Mouse (Mus musculus): ENCODE results near the gene Dnmt3l. TPM values are rescaled to one million over a fixed set of nuclear protein-coding genes. Genes with fewer than 3 reads are reported as not detected.

Dnmt3l gene
- total RNA-seq, 1 experiment, result 388 TPM

DNA sequence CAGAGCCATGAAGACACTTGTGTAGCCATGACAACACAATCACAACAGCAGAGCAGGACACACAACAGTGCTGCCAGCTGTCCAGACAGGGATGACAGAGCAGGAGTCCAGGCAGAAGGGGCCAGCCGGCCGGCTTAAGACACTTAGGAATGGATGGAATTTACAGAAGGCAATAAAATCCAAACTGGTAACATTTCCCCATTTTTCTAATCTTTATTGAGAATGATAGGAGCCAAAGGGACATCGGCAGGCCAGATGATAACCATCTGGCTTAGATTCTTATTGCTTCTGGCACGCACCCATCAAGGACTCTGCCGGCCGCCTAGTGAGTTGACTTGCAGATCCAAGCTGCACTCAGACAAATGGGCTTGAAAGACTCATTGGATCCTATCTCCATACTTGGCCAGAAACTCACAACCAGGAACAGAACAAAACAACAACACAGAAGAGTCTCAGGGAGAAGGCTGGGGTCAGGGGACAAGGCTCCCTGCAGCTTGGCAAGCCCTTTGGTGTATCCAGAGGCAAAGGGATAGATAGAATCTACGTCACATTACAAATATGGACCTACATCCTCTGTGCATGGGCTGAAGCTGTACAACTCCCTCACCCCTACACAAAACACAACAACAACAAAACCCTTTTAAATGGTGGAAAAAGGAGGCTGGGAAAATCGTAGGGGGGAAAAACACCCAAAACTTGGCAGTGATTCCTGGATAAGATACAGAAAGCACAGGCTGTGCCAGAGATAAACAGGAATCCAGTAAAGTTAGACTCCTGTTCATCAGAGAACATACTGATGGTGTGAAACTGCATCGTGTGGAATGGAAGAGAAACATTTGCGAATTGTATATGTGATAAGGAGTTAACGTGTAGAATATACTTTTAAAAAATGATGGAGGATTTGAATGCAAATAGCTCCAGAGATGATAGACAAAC is 63.1 kb downstream of the Dnmt3l start:
- H3K27ac ChIP-seq (ENCODE audit: insufficient read depth, low read depth, low read length, poor library complexity, severe bottlenecking), result no peak overlapping the region
- H3K9ac ChIP-seq (ENCODE audit: insufficient read depth, low read depth, low read length, poor library complexity, severe bottlenecking), result no peak overlapping the region
- H3K36me3 ChIP-seq (ENCODE audit: control insufficient read depth, insufficient read depth, low read length, poor library complexity, severe bottlenecking), result no peaks in the 10 kb centered on the region
- TF ChIP-seq ZNF384 (IDR thresholded peaks at IDR 0.05; ENCODE audit: low read depth, low read length) (no peak), MAFK (IDR thresholded peaks at IDR 0.05; ENCODE audit: insufficient read depth, low read depth, low read length) (no peak), HCFC1 (IDR thresholded peaks at IDR 0.05; ENCODE audit: borderline replicate concordance, insufficient read depth, low read length) (no peak), CHD2 (IDR thresholded peaks at IDR 0.05; ENCODE audit: low read depth, low read length) (no peak), ZC3H11A (IDR thresholded peaks at IDR 0.05; ENCODE audit: borderline replicate concordance, low read depth, low read length) (no peak)
- DNase-seq (ENCODE audit: low read depth, low spot score), result no peak
- in situ Hi-C loops (cut with MboI; ENCODE audit: low sequenced_read_pairs in 2 of 2, unreplicated experiment in 2 of 2), result no loop called here
- H3K9me3 ChIP-seq (ENCODE audit: control insufficient read depth, insufficient read depth, low read depth, low read length), result no peaks in the 10 kb centered on the region
- no peaks in the 10 kb centered on the region for H3K4me1 ChIP-seq (ENCODE audit: control insufficient read depth in 2 of 2, insufficient read depth in 2 of 2, low read length in 2 of 2, poor library complexity in 1 of 2)
- no peak overlapping the region for H3K4me3 ChIP-seq (ENCODE audit: insufficient read depth in 1 of 2, low read depth in 1 of 2, low read length in 2 of 2, poor library complexity in 1 of 2, severe bottlenecking in 1 of 2)

DNA sequence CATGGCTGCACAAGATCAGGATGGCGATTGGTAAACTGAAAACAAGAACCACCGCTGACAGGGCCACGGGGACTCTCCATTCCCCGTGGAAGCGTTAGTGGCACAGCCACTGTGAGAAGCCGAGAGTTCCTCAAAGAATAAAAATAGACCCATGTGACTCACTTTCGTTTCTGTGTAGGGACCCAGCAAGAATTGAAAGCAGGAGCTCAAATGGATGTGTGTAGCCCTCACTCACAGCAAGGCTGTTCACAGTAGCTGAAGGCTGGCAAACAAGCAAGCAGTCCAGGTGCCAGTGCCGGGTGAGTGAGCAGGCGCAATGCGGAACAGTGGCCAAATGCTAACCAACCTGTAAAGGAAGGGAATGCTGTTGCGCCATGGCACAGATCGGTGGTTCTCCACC is 63.8 kb downstream of the Dnmt3l start:
- DNase-seq (ENCODE audit: low read depth, low spot score), result no peak
- Histone ChIP-seq H3K4me3 (ENCODE audit: insufficient read depth in 1 of 2, low read depth in 1 of 2, low read length in 2 of 2, poor library complexity in 1 of 2, severe bottlenecking in 1 of 2) (no peak overlapping the region), H3K36me3 (ENCODE audit: control insufficient read depth, insufficient read depth, low read length, poor library complexity, severe bottlenecking) (no peaks in the 10 kb centered on the region), H3K27ac (ENCODE audit: insufficient read depth, low read depth, low read length, poor library complexity, severe bottlenecking) (no peak overlapping the region), H3K9me3 (ENCODE audit: control insufficient read depth, insufficient read depth, low read depth, low read length) (no peaks in the 10 kb centered on the region), H3K9ac (ENCODE audit: insufficient read depth, low read depth, low read length, poor library complexity, severe bottlenecking) (no peak overlapping the region), H3K4me1 (ENCODE audit: control insufficient read depth in 2 of 2, insufficient read depth in 2 of 2, low read length in 2 of 2, poor library complexity in 1 of 2) (no peaks in the 10 kb centered on the region)
- TF ChIP-seq HCFC1 (IDR thresholded peaks at IDR 0.05; ENCODE audit: borderline replicate concordance, insufficient read depth, low read length), result no peak
- no peak for TF ChIP-seq ZNF384 (IDR thresholded peaks at IDR 0.05; ENCODE audit: low read depth, low read length)
- no peak for TF ChIP-seq ZC3H11A (IDR thresholded peaks at IDR 0.05; ENCODE audit: borderline replicate concordance, low read depth, low read length)
- no peak for TF ChIP-seq MAFK (IDR thresholded peaks at IDR 0.05; ENCODE audit: insufficient read depth, low read depth, low read length)
- no peak for TF ChIP-seq CHD2 (IDR thresholded peaks at IDR 0.05; ENCODE audit: low read depth, low read length)
- in situ Hi-C loops (cut with MboI; ENCODE audit: low sequenced_read_pairs in 2 of 2, unreplicated experiment in 2 of 2), result no loop called here

Other genes starting within 250 kb of the Dnmt3l start
- gene Gm9639, start 246.9 kb upstream of the Dnmt3l start, total RNA-seq (2012; rRNA removed), result not detected in 2 replicates
- not detected in 2 replicates for gene Gm19668, start 242.8 kb upstream of the Dnmt3l start, total RNA-seq (2012; rRNA removed)
- not detected in 2 replicates for gene Gm9507, start 230.1 kb upstream of the Dnmt3l start, total RNA-seq (2012; rRNA removed)
- gene Gm2696, start 227.3 kb upstream of the Dnmt3l start, total RNA-seq (2012; rRNA removed), result not detected in 2 replicates
- not detected in 2 replicates for gene Krtap10-4, start 214.9 kb upstream of the Dnmt3l start, total RNA-seq (2012; rRNA removed)
- gene Krtap10-10, start 206.0 kb upstream of the Dnmt3l start, total RNA-seq (2012; rRNA removed), result not detected in 2 replicates
- gene Gm36176, start 195.1 kb upstream of the Dnmt3l start, total RNA-seq (2012; rRNA removed), result not detected in 2 replicates
- gene Gm10318, start 189.1 kb upstream of the Dnmt3l start, total RNA-seq (2012; rRNA removed), result not detected in 2 replicates
- gene Gm3285, start 180.0 kb upstream of the Dnmt3l start, total RNA-seq (2012; rRNA removed), result not detected in 2 replicates
- gene Lrrc3, start 139.4 kb upstream of the Dnmt3l start, total RNA-seq (2012; rRNA removed), result 2.5 and 4.1 TPM in 2 replicates
- 0.54 and 0.63 TPM in 2 replicates for gene Trpm2, start 71.4 kb upstream of the Dnmt3l start, total RNA-seq (2012; rRNA removed)
- gene 1810043G02Rik, start 63.4 kb upstream of the Dnmt3l start, total RNA-seq (2012; rRNA removed), result 7.1 and 8.4 TPM in 2 replicates
- gene Pfkl, start 31.9 kb upstream of the Dnmt3l start, total RNA-seq (2012; rRNA removed), result 138 and 230 TPM in 2 replicates
- 68.3 and 88.3 TPM in 2 replicates for gene Aire, start 1.7 kb downstream of the Dnmt3l start, total RNA-seq (2012; rRNA removed)
- gene Icosl, start 27.4 kb downstream of the Dnmt3l start, total RNA-seq (2012; rRNA removed), result 30.5 and 31.7 TPM in 2 replicates
- 31.6 and 40.2 TPM in 2 replicates for gene D10Jhu81e, start 127.8 kb downstream of the Dnmt3l start, total RNA-seq (2012; rRNA removed)
- gene Pwp2, start 143.2 kb downstream of the Dnmt3l start, total RNA-seq (2012; rRNA removed), result 60.9 and 67.4 TPM in 2 replicates
- 26.1 and 27.9 TPM in 2 replicates for gene Trappc10, start 202.7 kb downstream of the Dnmt3l start, total RNA-seq (2012; rRNA removed)

Data from ES-E14 (cell line).